Mouse (Mus musculus): ENCODE data around the gene Fam187b.

Gene Fam187b

GRCm38 (mm10) chr7:31008889-31009288 lies 35.3 kb downstream of the Fam187b start:
- DNase-seq (ENCODE audit: low spot score in 2 of 2) = no peak

GRCm38 (mm10) chr7:31012971-31013370 lies 39.4 kb downstream of the Fam187b start:
- DNase-seq (ENCODE audit: low spot score in 2 of 2) = no peak

GRCm38 (mm10) chr7:31017104-31017901 lies 43.7 kb downstream of the Fam187b start:
- DNase-seq (ENCODE audit: low spot score in 2 of 2) = no peak

- DNase-seq (ENCODE audit: low spot score in 2 of 2) = no peak
These were observed 55.0 kb downstream of the Fam187b start for GRCm38 (mm10) chr7:31028609-31029008.

GRCm38 (mm10) chr7:31030717-31031116 lies 57.1 kb downstream of the Fam187b start:
- DNase-seq (ENCODE audit: low spot score in 2 of 2) = no peak

- no peak for DNase-seq (ENCODE audit: low spot score in 2 of 2)
These were observed 58.1 kb downstream of the Fam187b start for GRCm38 (mm10) chr7:31031731-31032130.

- DNase-seq (ENCODE audit: low spot score in 2 of 2) = no peak
These were observed 60.0 kb downstream of the Fam187b start for GRCm38 (mm10) chr7:31033409-31034165.

- no peak for DNase-seq (ENCODE audit: low spot score in 2 of 2)
These were observed 61.2 kb downstream of the Fam187b start for GRCm38 (mm10) chr7:31034789-31035188.

- no peak for DNase-seq (ENCODE audit: low spot score in 2 of 2)
These were observed 61.7 kb downstream of the Fam187b start for GRCm38 (mm10) chr7:31035291-31035690.

- no peak for DNase-seq (ENCODE audit: low spot score in 2 of 2)
These were observed 63.3 kb downstream of the Fam187b start for GRCm38 (mm10) chr7:31036917-31037316.

- no peak for DNase-seq (ENCODE audit: low spot score in 2 of 2)
These were observed 64.1 kb downstream of the Fam187b start for GRCm38 (mm10) chr7:31037675-31038074.

GRCm38 (mm10) chr7:31039011-31039410 lies 65.4 kb downstream of the Fam187b start:
- no peak for DNase-seq (ENCODE audit: low spot score in 2 of 2)
